Mouse (Mus musculus) thymus, adult 2 months (tissue): Measurements from ENCODE around the gene Samd7. TPM values are rescaled to one million over a fixed set of nuclear protein-coding genes. Genes with fewer than 3 reads are reported as not detected.
A peak's percentile ranks its signal among the peaks of the same experiment; 100 is the strongest.

Experiments used
- DNase-seq: peaks from one replicate; pipeline ENCODE4 v3.0.0; 2021
- H3K27ac ChIP-seq: fragments of 200-500 bp; 2 replicates; pipeline ENCODE4 v1.5.1; 2012; ENCODE audit warnings: low read length, control low read depth; ENCODE audit not compliant: control insufficient read depth, insufficient read depth
- H3K27me3 ChIP-seq: fragments of 200-500 bp; 2 replicates; pipeline ENCODE4 v1.6.1; 2012; ENCODE audit warnings: mild to moderate bottlenecking, low read length, moderate library complexity, mixed read lengths; ENCODE audit not compliant: control insufficient read depth, insufficient read depth
- H3K36me3 ChIP-seq: fragments of 200-500 bp; 2 replicates; pipeline ENCODE4 v1.6.1; 2012; ENCODE audit warnings: mild to moderate bottlenecking, low read length, moderate library complexity; ENCODE audit not compliant: control insufficient read depth, insufficient read depth
- H3K4me1 ChIP-seq: fragments of 200-500 bp; replicated peaks from 2 replicates; pipeline ENCODE4 v1.6.1; 2012; ENCODE audit warnings: low read length; ENCODE audit not compliant: control insufficient read depth, insufficient read depth
- H3K4me3 ChIP-seq: fragments of 200-500 bp; 2 replicates; pipeline ENCODE4 v1.5.1; 2012; ENCODE audit warnings: mild to moderate bottlenecking, low read length, control low read depth, moderate library complexity; ENCODE audit not compliant: control insufficient read depth, insufficient read depth
- CTCF ChIP-seq: fragments of 200-500 bp; IDR thresholded peaks from 2 replicates; pipeline ENCODE4 v1.5.1; 2012; ENCODE audit warnings: mild to moderate bottlenecking, control low read depth, low read length, moderate library complexity, borderline replicate concordance; ENCODE audit not compliant: control insufficient read depth, poor library complexity, insufficient read depth; ENCODE audit errors: extremely low read depth
- POLR2A ChIP-seq: fragments of 200-500 bp; IDR thresholded peaks from 2 replicates; pipeline ENCODE4 v1.6.1; 2012; ENCODE audit warnings: mild to moderate bottlenecking, low read length, control low read depth, moderate library complexity; ENCODE audit not compliant: control insufficient read depth, poor library complexity, insufficient read depth; ENCODE audit errors: extremely low read depth
- WGBS: fragments of 180-500 bp; shearing (Covaris S2); methylation state at CpG from one replicate; pipeline ENCODE4 v1.1.7; 2018; 5-methylcytosine and 5-hydroxymethylcytosine counted together
- polyA plus RNA-seq: library from polyadenylated mRNA; depleted of rRNA; stranded (reverse); fragments of >200 nt; gene quantifications from 2 replicates; pipeline ENCODE4 v1.2.3, GENCODE M21; 2012

Gene Samd7
- polyA plus RNA-seq, 1 experiment = not detected

- Histone ChIP-seq H3K4me1 (no peaks in the 10 kb centered on the region), H3K27me3 (no peaks in the 10 kb centered on the region), H3K27ac (no peak overlapping the region), H3K4me3 (no peak overlapping the region), H3K36me3 (no peaks in the 10 kb centered on the region)
- DNase-seq = no peak
- 96% methylated on average over 9 of the region's 9 CpGs for WGBS
- no peak for TF ChIP-seq POLR2A
- no peak for TF ChIP-seq CTCF
These were observed 2.2 kb downstream of the Samd7 start for GRCm38 (mm10) chr3:30748316-30748715.

GRCm38 (mm10) chr3:30754696-30755095 lies 8.6 kb downstream of the Samd7 start:
- Histone ChIP-seq H3K4me1 (no peaks in the 10 kb centered on the region), H3K4me3 (no peak overlapping the region), H3K36me3 (no peaks in the 10 kb centered on the region), H3K27me3 (no peaks in the 10 kb centered on the region), H3K27ac (no peak overlapping the region)
- DNase-seq = no peak
- WGBS = 97% methylated on average over 4 of the region's 4 CpGs
- TF ChIP-seq POLR2A = no peak
- no peak for TF ChIP-seq CTCF

GRCm38 (mm10) chr3:30764877-30765276 lies 18.8 kb downstream of the Samd7 start:
- H3K36me3 ChIP-seq = no peaks in the 10 kb centered on the region
- no peak for TF ChIP-seq POLR2A
- TF ChIP-seq CTCF = no peak
- H3K4me3 ChIP-seq = no peak overlapping the region

GRCm38 (mm10) chr3:30765311-30766027 lies 19.4 kb downstream of the Samd7 start:
- no peaks in the 10 kb centered on the region for H3K27me3 ChIP-seq
- no peak overlapping the region for H3K27ac ChIP-seq
- WGBS = 22% methylated on average over 10 of the region's 10 CpGs
- no peak overlapping the region for H3K4me3 ChIP-seq
- no peak for TF ChIP-seq CTCF
- TF ChIP-seq POLR2A = no peak
- no peaks in the 10 kb centered on the region for H3K4me1 ChIP-seq
- DNase-seq = peak; percentile 42
- no peaks in the 10 kb centered on the region for H3K36me3 ChIP-seq

More at GRCm38 (mm10) chr3:30764877-30765276, 18.8 kb downstream of the Samd7 start:
- H3K27me3 ChIP-seq = no peaks in the 10 kb centered on the region
- WGBS = 22% methylated on average over 4 of the region's 4 CpGs
- no peak for DNase-seq
- H3K4me1 ChIP-seq = no peaks in the 10 kb centered on the region
- H3K27ac ChIP-seq = no peak overlapping the region

GRCm38 (mm10) chr3:30766177-30766576 lies 20.1 kb downstream of the Samd7 start:
- Histone ChIP-seq H3K27me3 (no peaks in the 10 kb centered on the region), H3K4me3 (no peak overlapping the region), H3K27ac (no peak overlapping the region), H3K36me3 (no peaks in the 10 kb centered on the region), H3K4me1 (no peaks in the 10 kb centered on the region)
- 36% methylated on average over 7 of the region's 7 CpGs for WGBS
- DNase-seq = no peak
- TF ChIP-seq CTCF (no peak), POLR2A (no peak)

- H3K36me3 ChIP-seq = no peaks in the 10 kb centered on the region
- DNase-seq = no peak
- WGBS = 93% methylated on average over 6 of the region's 6 CpGs
- H3K27me3 ChIP-seq = no peaks in the 10 kb centered on the region
- no peak overlapping the region for H3K27ac ChIP-seq
- no peaks in the 10 kb centered on the region for H3K4me1 ChIP-seq
- TF ChIP-seq CTCF (no peak), POLR2A (no peak)
- H3K4me3 ChIP-seq = no peak overlapping the region
These were observed 21.2 kb downstream of the Samd7 start for GRCm38 (mm10) chr3:30767271-30767670.
